Mouse (Mus musculus) embryonic facial prominence, embryonic 11.5 days (tissue): ENCODE results near the gene Cdk5rap1. TPM values are rescaled to one million over a fixed set of nuclear protein-coding genes. Genes with fewer than 3 reads are reported as not detected.
"Not testable (repeated sequence)": the region's sequence is repeated elsewhere in the genome, so short reads cannot be mapped to it uniquely, and the experiment has no call there.

Source experiments
- ATAC-seq: fragments of 200-750 bp; cut with Nextera tagmentation; replicated peaks from 2 replicates; pipeline ENCODE4 v1.8.0; 2017; ENCODE audit warnings: low read depth; ENCODE audit not compliant: insufficient number of reproducible peaks, low FRiP score, low TSS enrichment
- DNase-seq: peaks from one replicate; pipeline ENCODE4 v3.0.0-alpha.2; 2015; ENCODE audit warnings: low spot score
- H3K27ac ChIP-seq: fragments of 300-500 bp; sonication (generic); replicated peaks from 2 replicates; pipeline ENCODE4 v1.5.1; 2014; ENCODE audit warnings: mild to moderate bottlenecking, low read depth, low read length, control low read depth
- H3K27me3 ChIP-seq: fragments of 300-500 bp; sonication (generic); 2 replicates; pipeline ENCODE4 v1.6.1; 2014; ENCODE audit warnings: mild to moderate bottlenecking, low read length, moderate library complexity, mixed read lengths; ENCODE audit not compliant: control insufficient read depth, insufficient read depth
- H3K36me3 ChIP-seq: fragments of 300-500 bp; sonication (generic); replicated peaks from 2 replicates; pipeline ENCODE4 v1.6.1; 2014; ENCODE audit warnings: low read depth, mild to moderate bottlenecking, low read length, moderate library complexity, mixed read lengths; ENCODE audit not compliant: control insufficient read depth, insufficient read depth
- H3K4me1 ChIP-seq: fragments of 300-500 bp; sonication (generic); 2 replicates; pipeline ENCODE4 v1.6.1; 2014; ENCODE audit warnings: low read length, mixed read lengths; ENCODE audit not compliant: control insufficient read depth, insufficient read depth
- H3K4me2 ChIP-seq: fragments of 300-500 bp; sonication (generic); 2 replicates; pipeline ENCODE4 v1.6.1; 2014; ENCODE audit warnings: low read depth, mild to moderate bottlenecking, control low read depth, low read length, moderate library complexity
- H3K4me3 ChIP-seq: fragments of 300-500 bp; sonication (generic); 2 replicates; pipeline ENCODE4 v1.5.1; 2014; ENCODE audit warnings: low read depth, low read length, control low read depth
- H3K9ac ChIP-seq: fragments of 300-500 bp; sonication (generic); replicated peaks from 2 replicates; pipeline ENCODE4 v1.6.1; 2014; ENCODE audit warnings: mild to moderate bottlenecking, control low read depth, low read length
- H3K9me3 ChIP-seq: fragments of 300-500 bp; sonication (generic); replicated peaks from 2 replicates; pipeline ENCODE4 v1.6.1; 2016; ENCODE audit warnings: mild to moderate bottlenecking, low read length, inconsistent platforms, mixed read lengths; ENCODE audit not compliant: control insufficient read depth
- WGBS: fragments of 180-500 bp; shearing (Covaris S2); extraction: QIAGEN DNeasy Blood & Tissue Kit; methylation state at CpG from one replicate; pipeline ENCODE4 v1.1.7; 2014; 5-methylcytosine and 5-hydroxymethylcytosine counted together
- polyA plus RNA-seq: library from polyadenylated mRNA; unstranded; fragments of >200 nt; fragmentation: Nextera tagmentation; extraction: Ambion mirVana; gene quantifications from 2 replicates; pipeline ENCODE4 v1.2.1, GENCODE M21; 2014

Cdk5rap1 gene
- polyA plus RNA-seq, 1 experiment from 2014 or later: 19.4 TPM

GRCm38 (mm10) chr2:154306927-154307326, 65.9 kb downstream of the Cdk5rap1 start, which contains the start of gene Bpifb9b:
Bpifb9b (plus strand) TSS chr2:154307227.
- not testable (repeated sequence) for H3K4me1 ChIP-seq, H3K9ac ChIP-seq, H3K27me3 ChIP-seq, H3K36me3 ChIP-seq, H3K4me2 ChIP-seq, ATAC-seq, DNase-seq, H3K9me3 ChIP-seq, H3K4me3 ChIP-seq, H3K27ac ChIP-seq
- 83% methylated on average over 4 of the region's 4 CpGs for WGBS

DNA sequence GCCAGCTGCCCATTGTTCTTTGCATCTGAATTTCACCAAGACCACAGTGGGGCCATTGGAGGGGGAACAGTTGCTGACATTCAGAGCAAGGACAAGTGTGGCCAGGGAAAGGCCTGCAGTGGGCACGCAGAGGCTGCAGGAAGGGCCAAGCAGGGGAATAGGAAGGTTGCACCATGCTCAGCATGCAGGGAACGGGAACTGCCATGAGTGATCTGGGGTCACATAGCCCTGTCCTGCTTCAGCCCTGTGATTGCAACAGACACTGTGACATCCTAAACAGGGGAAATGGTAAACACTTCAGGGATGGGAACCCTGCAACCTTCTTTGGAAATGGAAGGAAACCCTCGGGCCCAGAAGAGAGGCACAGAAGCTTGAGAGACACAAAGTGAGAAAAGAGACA, 68.2 kb downstream of the Cdk5rap1 start:
- H3K4me2 ChIP-seq, H3K36me3 ChIP-seq, DNase-seq, H3K4me1 ChIP-seq, H3K9ac ChIP-seq, H3K27me3 ChIP-seq, H3K4me3 ChIP-seq, ATAC-seq, H3K9me3 ChIP-seq, H3K27ac ChIP-seq: not testable (repeated sequence)
- WGBS: 76% methylated on average over 1 of the region's 3 CpGs

DNA sequence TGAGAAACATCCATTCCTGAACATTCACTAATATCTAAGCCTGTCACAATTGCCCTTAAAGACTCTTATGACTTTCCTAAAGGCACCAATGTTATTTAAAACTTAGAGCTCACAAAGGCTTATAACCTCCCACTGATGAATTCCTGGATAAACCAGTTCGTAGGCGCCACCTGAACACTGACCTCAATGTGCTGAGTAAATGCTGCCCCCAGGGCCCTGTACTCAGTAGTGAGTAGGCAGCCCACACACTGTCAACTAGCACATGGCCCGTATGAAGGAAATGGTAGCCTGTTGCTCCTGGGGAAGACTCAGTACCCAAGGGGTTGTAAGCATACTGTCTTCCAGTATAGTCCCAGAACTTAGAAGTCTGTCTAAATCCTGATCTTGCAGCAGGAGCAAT, 71.0 kb downstream of the Cdk5rap1 start:
- WGBS: 73% methylated on average over 3 of the region's 3 CpGs

DNA sequence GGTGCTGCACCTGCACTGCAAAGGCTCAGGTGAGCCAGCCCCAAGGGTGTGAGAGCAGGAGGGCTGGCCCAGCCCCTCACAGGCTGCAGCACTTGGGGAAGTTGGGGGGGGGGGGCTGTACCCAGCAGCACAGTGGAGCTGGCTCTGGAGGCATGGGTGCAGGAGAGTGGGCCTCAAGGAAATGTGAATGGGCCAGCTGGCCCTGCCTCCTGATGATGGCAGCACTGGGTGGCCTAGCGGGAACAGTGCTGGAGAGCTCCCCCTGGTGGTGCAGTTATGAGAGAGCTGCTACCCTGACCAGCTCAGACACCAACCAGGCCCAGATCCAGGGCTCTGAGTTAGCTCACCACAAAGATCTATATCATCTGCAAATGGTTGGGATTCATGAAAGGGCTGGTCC, 72.3 kb downstream of the Cdk5rap1 start:
- Histone ChIP-seq H3K4me1 (no peaks in the 10 kb centered on the region), H3K27ac (no peak overlapping the region), H3K36me3 (no peaks in the 10 kb centered on the region), H3K4me3 (no peak overlapping the region), H3K9ac (no peak overlapping the region), H3K4me2 (no peak overlapping the region), H3K27me3 (no peaks in the 10 kb centered on the region; the same call in 1 of the 2 replicates), H3K9me3 (no peaks in the 10 kb centered on the region)
- no peak; the same call in 1 of the 2 replicates for ATAC-seq
- 5% methylated on average over 1 of the region's 1 CpGs for WGBS
- peak; percentile 82 for DNase-seq

More for the DNA sequence above, 71.0 kb downstream of the Cdk5rap1 start:
- DNase-seq (no peak), ATAC-seq (no peak)
- H3K4me1 ChIP-seq: no peaks in the 10 kb centered on the region
- no peaks in the 10 kb centered on the region; the same call in 1 of the 2 replicates for H3K27me3 ChIP-seq
- no peaks in the 10 kb centered on the region for H3K9me3 ChIP-seq
- H3K36me3 ChIP-seq: no peaks in the 10 kb centered on the region
- no peak overlapping the region for H3K4me2 ChIP-seq
- H3K9ac ChIP-seq: no peak overlapping the region
- no peak overlapping the region for H3K27ac ChIP-seq
- H3K4me3 ChIP-seq: no peak overlapping the region

GRCm38 (mm10) chr2:154294746-154295145, 78.1 kb downstream of the Cdk5rap1 start:
- not testable (repeated sequence) for H3K27ac ChIP-seq, H3K4me3 ChIP-seq, H3K9me3 ChIP-seq, H3K27me3 ChIP-seq, H3K4me1 ChIP-seq, H3K4me2 ChIP-seq, ATAC-seq, H3K36me3 ChIP-seq, H3K9ac ChIP-seq
- 2% methylated on average over 9 of the region's 10 CpGs for WGBS
- peak; percentile 81 for DNase-seq

- WGBS: 79% methylated on average over 1 of the region's 1 CpGs
Measured at GRCm38 (mm10) chr2:154292833-154293232, 80.0 kb downstream of the Cdk5rap1 start.

GRCm38 (mm10) chr2:154291866-154292265, 80.9 kb downstream of the Cdk5rap1 start:
- H3K4me2 ChIP-seq, H3K27me3 ChIP-seq, H3K27ac ChIP-seq, H3K4me1 ChIP-seq, H3K36me3 ChIP-seq, DNase-seq, ATAC-seq, H3K4me3 ChIP-seq, H3K9ac ChIP-seq, H3K9me3 ChIP-seq: not testable (repeated sequence)
- 76% methylated on average over 3 of the region's 3 CpGs for WGBS

More at GRCm38 (mm10) chr2:154292833-154293232, 80.0 kb downstream of the Cdk5rap1 start:
- DNase-seq: no peak
- Histone ChIP-seq H3K4me2 (no peak overlapping the region), H3K27ac (no peak overlapping the region), H3K27me3 (no peaks in the 10 kb centered on the region), H3K4me3 (no peak overlapping the region), H3K4me1 (no peaks in the 10 kb centered on the region), H3K9me3 (no peaks in the 10 kb centered on the region), H3K9ac (no peak overlapping the region), H3K36me3 (no peaks in the 10 kb centered on the region)
- no peak for ATAC-seq
